Mouse (Mus musculus) intestine, embryonic 16.5 days (tissue): ENCODE data around the gene B3galnt1. TPM values are rescaled to one million over a fixed set of nuclear protein-coding genes. Genes with fewer than 3 reads are reported as not detected.

ENCODE experiments used
- ATAC-seq: fragments of 200-750 bp; cut with Nextera tagmentation; 2 replicates; pipeline ENCODE4 v1.8.0; 2017; ENCODE audit warnings: moderate TSS enrichment, moderate library complexity
- H3K27ac ChIP-seq: fragments of 300-500 bp; sonication (generic); 2 replicates; pipeline ENCODE4 v1.5.1; 2014; ENCODE audit warnings: mild to moderate bottlenecking, low read length
- H3K27me3 ChIP-seq: fragments of 300-500 bp; sonication (generic); replicated peaks from 2 replicates; pipeline ENCODE4 v1.6.1; 2014; ENCODE audit warnings: low read length, control low read depth, mixed read lengths; ENCODE audit not compliant: control insufficient read depth, insufficient read depth
- H3K36me3 ChIP-seq: fragments of 300-500 bp; sonication (generic); 2 replicates; pipeline ENCODE4 v1.6.1; 2014; ENCODE audit warnings: low read length, control low read depth; ENCODE audit not compliant: control insufficient read depth, insufficient read depth
- H3K4me1 ChIP-seq: fragments of 300-500 bp; sonication (generic); 2 replicates; pipeline ENCODE4 v1.6.1; 2014; ENCODE audit warnings: low read length, control low read depth, mixed read lengths; ENCODE audit not compliant: control insufficient read depth, insufficient read depth
- H3K4me2 ChIP-seq: fragments of 300-500 bp; sonication (generic); 2 replicates; pipeline ENCODE4 v1.6.1; 2014; ENCODE audit warnings: low read depth, low read length, control low read depth
- H3K4me3 ChIP-seq: fragments of 300-500 bp; sonication (generic); 2 replicates; pipeline ENCODE4 v1.5.1; 2014; ENCODE audit warnings: mild to moderate bottlenecking, low read length
- H3K9ac ChIP-seq: fragments of 300-500 bp; sonication (generic); 2 replicates; pipeline ENCODE4 v1.6.1; 2014; ENCODE audit warnings: low read depth, low read length
- H3K9me3 ChIP-seq: fragments of 300-500 bp; sonication (generic); 2 replicates; pipeline ENCODE4 v1.6.1; 2016; ENCODE audit warnings: low read length, control low read depth; ENCODE audit not compliant: control insufficient read depth
- WGBS: fragments of 180-500 bp; shearing (Covaris S2); extraction: QIAGEN DNeasy Blood & Tissue Kit; methylation state at CpG from one replicate; pipeline ENCODE4 v1.1.7; 2014; 5-methylcytosine and 5-hydroxymethylcytosine counted together
- polyA plus RNA-seq: library from polyadenylated mRNA; unstranded; fragments of >200 nt; fragmentation: Nextera tagmentation; extraction: Ambion mirVana; gene quantifications from 2 replicates; pipeline ENCODE4 v1.2.1, GENCODE M21; 2015

Gene B3galnt1
- 25.4 and 27.0 TPM in 2 replicates for polyA plus RNA-seq

DNA sequence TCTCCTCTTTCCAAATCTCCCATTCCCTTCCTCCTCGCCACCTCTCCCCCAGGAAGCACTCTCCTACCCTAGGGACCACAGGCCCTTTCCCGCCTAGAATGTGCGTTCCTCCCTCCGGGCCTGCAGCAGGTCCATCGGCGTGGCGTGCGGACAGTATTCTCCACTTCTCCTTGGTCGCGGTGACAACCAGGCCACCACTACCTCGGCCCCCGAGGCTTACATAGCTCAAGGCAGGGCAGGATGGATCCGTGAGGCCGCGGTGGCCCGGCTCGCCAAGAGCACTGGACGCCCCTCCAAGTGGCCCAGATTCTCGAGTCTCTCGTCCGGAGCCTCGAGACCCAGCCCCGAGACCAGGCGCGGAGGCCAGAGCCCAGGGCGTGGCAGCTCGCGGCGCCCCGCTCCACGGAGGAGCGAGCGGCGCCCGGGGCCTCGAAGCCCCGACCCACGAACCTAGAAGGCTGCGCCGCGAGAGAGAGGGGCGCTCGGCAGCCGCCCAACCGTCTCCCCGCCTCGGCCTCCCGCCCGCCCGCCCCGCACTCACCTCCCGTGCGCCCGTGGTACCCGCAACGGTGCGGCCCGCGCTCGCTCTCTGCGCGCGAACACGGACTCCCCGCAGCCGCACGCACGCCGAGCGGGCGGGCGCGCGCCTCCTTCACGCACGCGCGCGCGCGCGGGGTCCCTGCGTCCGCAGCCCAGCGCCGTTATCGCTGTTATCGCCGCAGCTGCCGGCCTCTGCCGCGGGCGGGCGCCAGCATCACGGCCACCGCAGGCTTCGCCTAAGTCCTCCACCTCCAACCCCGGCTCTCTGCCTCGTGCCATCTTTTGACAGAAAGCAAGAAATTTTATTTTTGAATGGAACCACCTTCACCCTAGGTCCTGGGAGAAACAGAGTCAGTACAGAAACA, at the start of gene B3galnt1:
Gene B3galnt1 (minus strand): TSS at position 700 of the 905 bp plus-strand sequence.
- Histone ChIP-seq H3K27ac (peak within 1 kb of the TSS; percentile 60), H3K36me3 (no peaks in the 10 kb centered on the region), H3K4me3 (peak within 1 kb of the TSS; percentile 70), H3K9me3 (no peaks in the 10 kb centered on the region), H3K4me2 (peak within 1 kb of the TSS; percentile 89), H3K27me3 (no peaks in the 10 kb centered on the region), H3K9ac (peak within 1 kb of the TSS; percentile 77), H3K4me1 (0 out of 2 replicates have a peak, but pooled peaks cover 6% of the 10 kb centered on the region)
- ATAC-seq = peak; percentile 79
- 1% methylated on average over 80 of the region's 99 CpGs for WGBS

DNA sequence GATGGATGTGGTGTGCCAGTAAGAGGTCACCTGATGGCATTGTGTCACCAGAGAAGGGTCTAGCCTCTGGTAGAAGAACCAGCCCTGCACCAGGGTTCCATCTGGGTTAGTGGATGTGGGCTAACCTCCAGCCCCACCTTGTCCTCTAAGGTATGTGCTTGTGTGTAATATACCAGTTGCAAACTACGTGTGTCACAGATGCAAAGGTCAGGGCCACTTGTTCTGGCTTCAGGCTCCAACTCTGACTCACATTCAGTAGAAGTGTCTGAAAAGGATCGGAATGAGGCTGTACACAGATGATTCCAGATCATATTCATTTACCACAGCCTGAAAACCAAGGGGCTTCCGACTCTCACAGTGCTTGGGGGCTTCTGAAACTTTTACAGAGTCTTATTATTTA, 35.8 kb upstream of the B3galnt1 start:
- 78% methylated on average over 3 of the region's 3 CpGs for WGBS

DNA sequence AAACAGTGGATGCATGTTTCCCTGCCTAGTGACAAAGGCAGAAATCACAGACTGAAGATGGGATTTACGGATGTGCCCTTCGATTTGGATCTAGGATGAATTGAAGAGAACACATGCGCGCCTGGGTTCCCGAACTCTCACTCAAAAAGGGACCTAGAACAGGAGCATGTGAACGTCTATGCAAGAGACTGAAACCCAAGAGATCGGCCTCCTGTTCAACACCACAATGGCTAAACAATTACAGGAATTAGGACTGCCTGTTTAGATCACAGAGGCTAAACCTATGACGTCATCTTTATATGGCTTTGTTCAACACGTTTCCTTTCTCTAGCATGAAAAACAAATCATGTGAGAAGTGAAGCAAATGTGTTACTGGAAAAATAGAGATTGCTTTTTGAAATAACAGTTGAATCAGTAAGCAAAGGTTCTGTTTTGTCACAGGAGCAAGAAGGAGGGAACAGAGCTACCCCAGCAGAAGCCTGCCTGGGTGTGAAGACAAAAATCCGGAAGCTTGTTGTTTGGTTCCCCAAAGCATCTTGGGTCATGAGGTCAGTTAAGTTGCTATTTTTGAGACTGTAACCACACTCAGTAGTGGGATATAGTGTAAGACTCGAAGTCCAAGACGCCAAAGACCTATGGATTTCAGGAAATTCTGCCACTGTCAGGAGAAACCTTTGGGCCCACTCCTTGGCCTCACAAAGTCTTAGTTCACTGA, 35.1 kb upstream of the B3galnt1 start:
- ATAC-seq = no peak
- Histone ChIP-seq H3K4me3 (no peak overlapping the region), H3K4me2 (no peak overlapping the region)

More for the DNA sequence above, 35.8 kb upstream of the B3galnt1 start:
- Histone ChIP-seq H3K4me1 (no peaks in the 10 kb centered on the region), H3K4me2 (no peak overlapping the region), H3K36me3 (no peaks in the 10 kb centered on the region), H3K27me3 (no peaks in the 10 kb centered on the region), H3K9ac (no peak overlapping the region), H3K4me3 (no peak overlapping the region), H3K9me3 (no peaks in the 10 kb centered on the region), H3K27ac (no peak overlapping the region)
- ATAC-seq = no peak

DNA sequence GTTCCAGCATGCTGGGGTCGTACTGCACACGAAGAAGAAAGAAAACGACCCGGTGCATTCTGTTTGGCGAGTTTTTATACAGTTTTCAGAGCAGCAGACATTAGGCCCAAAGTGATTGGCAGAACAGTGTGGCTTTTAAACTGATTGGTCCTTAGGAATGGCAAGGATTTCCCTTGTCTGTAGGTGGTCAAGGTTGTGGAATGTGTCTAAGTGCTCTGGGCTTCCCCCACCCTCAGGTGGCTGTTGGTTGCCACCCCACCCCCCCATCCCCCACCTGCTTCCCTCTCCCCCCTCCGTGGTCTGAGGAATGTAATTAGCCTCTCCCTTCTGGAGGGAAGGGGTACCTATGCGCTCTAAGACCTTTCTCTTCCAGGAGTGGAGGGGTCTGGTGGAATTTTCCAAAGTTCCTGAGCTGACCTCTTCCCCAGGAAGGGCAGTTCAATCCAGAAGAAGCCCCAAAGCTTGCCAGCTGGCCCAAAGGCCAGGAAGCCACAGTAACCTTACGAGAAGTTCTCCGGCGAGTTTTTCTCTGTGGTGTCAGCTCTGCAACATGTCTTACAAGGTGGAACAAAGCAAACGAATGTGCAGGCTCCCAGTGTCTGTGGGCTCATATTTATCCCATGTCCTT, 28.3 kb upstream of the B3galnt1 start:
- no peak for ATAC-seq
- no peak overlapping the region for H3K4me3 ChIP-seq
- H3K4me1 ChIP-seq = no peaks in the 10 kb centered on the region
- no peaks in the 10 kb centered on the region for H3K36me3 ChIP-seq
- no peaks in the 10 kb centered on the region for H3K27me3 ChIP-seq
- 68% methylated on average over 11 of the region's 11 CpGs for WGBS
- no peak overlapping the region for H3K27ac ChIP-seq
- no peak overlapping the region for H3K9ac ChIP-seq
- H3K4me2 ChIP-seq = no peak overlapping the region
- no peaks in the 10 kb centered on the region for H3K9me3 ChIP-seq

More for the DNA sequence above, 35.1 kb upstream of the B3galnt1 start:
- no peak overlapping the region for H3K27ac ChIP-seq
- no peaks in the 10 kb centered on the region for H3K27me3 ChIP-seq
- H3K36me3 ChIP-seq = no peaks in the 10 kb centered on the region
- 78% methylated on average over 12 of the region's 12 CpGs for WGBS
- H3K9me3 ChIP-seq = no peaks in the 10 kb centered on the region
- no peaks in the 10 kb centered on the region for H3K4me1 ChIP-seq
- no peak overlapping the region for H3K9ac ChIP-seq

DNA sequence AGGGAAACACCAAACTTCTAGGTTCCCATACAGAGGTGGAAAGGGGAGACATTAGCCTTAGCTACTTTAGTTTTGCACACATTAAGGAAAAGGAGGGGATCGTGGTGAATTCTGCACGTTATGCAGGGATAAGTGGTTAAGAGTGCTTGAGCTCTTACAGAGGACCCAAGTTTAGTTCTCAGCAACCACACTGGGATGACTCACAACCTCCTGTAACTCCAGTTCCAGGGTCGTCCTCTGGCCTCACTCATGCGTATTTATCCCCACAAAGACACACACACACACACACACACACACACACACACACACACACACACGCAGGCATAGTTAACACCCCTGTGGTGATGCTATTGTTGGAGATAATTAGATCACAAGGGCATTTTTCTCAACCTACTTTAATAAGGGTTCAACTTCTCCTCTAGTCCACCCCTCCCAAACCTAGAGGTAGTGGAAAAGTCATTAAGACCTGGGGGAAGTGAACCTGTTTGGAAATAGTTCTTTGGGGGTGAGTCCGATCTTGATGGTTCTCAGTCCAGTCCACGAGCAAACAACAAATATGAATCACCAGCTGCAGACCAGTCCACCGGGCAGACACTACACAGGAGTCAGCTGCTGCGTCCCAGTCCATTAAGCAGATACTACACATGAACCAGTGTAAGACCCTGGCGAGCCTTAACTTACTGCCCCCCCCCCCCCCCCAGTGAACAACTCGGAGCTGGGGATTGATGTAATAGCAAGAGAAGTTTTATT, 27.6 kb upstream of the B3galnt1 start:
- ATAC-seq = no peak
- H3K4me1 ChIP-seq = no peaks in the 10 kb centered on the region
- H3K4me2 ChIP-seq = no peak overlapping the region
- no peaks in the 10 kb centered on the region for H3K36me3 ChIP-seq
- H3K4me3 ChIP-seq = no peak overlapping the region
- WGBS = 70% methylated on average over 11 of the region's 11 CpGs
- no peaks in the 10 kb centered on the region for H3K27me3 ChIP-seq
- no peak overlapping the region for H3K9ac ChIP-seq
- H3K27ac ChIP-seq = no peak overlapping the region
- no peaks in the 10 kb centered on the region for H3K9me3 ChIP-seq

DNA sequence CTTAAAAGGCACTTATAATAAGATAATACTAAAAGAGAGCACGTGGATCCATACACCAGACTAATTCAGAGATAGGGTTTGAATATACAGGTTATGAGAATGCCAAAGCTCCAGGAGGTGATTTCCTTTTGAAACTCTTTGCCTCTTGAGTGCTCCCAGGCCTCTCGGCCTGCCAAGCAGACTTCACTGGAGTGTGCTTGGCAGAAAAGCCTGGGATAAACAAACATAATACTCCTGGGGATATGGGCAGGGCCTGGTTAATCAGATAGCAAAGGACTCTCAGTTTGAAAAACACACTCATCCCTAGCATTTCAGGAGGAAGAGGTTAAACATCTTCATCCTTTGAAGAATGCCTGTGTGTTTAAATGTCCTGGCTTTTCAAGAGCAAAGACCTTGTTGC, 25.4 kb upstream of the B3galnt1 start:
- Histone ChIP-seq H3K4me1 (no peaks in the 10 kb centered on the region), H3K27me3 (no peaks in the 10 kb centered on the region), H3K27ac (no peak overlapping the region), H3K4me2 (no peak overlapping the region), H3K36me3 (no peaks in the 10 kb centered on the region), H3K4me3 (no peak overlapping the region), H3K9me3 (no peaks in the 10 kb centered on the region), H3K9ac (no peak overlapping the region)
- 75% methylated on average over 2 of the region's 2 CpGs for WGBS
- no peak for ATAC-seq

DNA sequence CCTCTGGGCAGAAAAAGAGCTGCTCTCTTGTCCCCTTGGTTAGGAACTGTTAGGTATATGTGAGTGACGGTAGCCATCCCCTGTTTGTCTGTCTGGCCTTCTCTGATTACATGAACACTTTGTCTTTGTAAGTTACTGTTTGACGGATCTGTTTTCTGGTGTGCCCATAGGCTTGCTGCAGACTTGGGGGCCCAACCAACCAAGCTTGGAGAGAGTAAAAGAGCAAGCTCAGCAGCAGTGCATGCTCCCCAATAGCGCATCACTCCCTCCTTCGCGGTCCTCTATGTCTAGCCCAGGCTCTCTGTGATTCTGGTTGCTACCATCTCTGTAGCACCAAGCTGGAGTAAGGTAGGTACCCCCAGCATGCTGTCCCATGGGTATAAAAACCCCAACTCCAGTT, 9.1 kb upstream of the B3galnt1 start:
- Histone ChIP-seq H3K9ac (no peak overlapping the region), H3K4me2 (no peak overlapping the region), H3K27me3 (no peaks in the 10 kb centered on the region), H3K27ac (no peak overlapping the region), H3K36me3 (no peaks in the 10 kb centered on the region), H3K4me1 (no peaks in the 10 kb centered on the region), H3K4me3 (no peak overlapping the region), H3K9me3 (no peaks in the 10 kb centered on the region)
- WGBS = 92% methylated on average over 5 of the region's 5 CpGs
- ATAC-seq = no peak

DNA sequence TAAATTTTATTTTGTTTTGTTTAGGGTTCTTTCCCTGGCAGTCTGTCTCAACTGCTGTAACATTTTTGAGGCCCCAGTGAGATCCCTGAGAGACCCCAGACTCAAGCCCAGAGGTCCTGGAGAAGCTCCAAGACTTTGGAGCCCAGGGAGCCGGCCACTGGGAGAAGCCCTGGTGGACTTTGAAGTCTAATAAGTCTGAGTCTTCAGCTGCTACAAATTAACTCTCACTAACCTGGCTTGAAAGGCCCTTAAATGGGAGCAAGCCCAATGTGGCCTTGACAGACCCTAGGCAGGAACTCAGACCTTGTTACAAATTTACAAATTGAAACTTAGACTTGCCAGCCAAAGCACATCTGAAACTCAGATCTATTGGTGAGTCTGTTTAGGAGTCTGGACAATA, 8.7 kb upstream of the B3galnt1 start:
- H3K9ac ChIP-seq = no peak overlapping the region
- no peaks in the 10 kb centered on the region for H3K9me3 ChIP-seq
- H3K36me3 ChIP-seq = no peaks in the 10 kb centered on the region
- no peak overlapping the region for H3K4me2 ChIP-seq
- no peaks in the 10 kb centered on the region for H3K4me1 ChIP-seq
- WGBS = 30% methylated on average over 1 of the region's 1 CpGs
- no peak for ATAC-seq
- no peak overlapping the region for H3K27ac ChIP-seq
- H3K4me3 ChIP-seq = no peak overlapping the region
- H3K27me3 ChIP-seq = no peaks in the 10 kb centered on the region

DNA sequence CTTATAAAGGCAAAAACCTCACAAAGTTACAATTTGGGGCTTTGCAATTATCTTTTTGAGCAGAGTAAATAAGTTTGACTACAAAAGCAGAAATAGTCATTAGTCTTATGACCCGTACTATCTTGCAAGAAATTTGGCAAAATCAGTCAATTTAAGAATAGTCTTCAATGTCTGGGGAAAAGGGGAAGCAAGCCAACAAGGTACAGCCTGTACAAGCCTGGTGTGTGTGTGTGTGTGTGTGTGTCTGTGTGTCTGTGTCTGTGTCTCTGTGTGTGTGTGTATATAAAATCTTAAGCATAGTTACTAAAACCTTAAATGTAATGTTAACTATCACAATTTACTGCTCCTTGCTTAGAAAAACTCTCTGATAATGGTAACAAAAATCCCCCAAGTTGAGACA, 8.2 kb upstream of the B3galnt1 start:
- no peak overlapping the region for H3K9ac ChIP-seq
- no peak for ATAC-seq

More for the DNA sequence above, 8.2 kb upstream of the B3galnt1 start:
- Histone ChIP-seq H3K4me2 (no peak overlapping the region), H3K27ac (no peak overlapping the region), H3K36me3 (no peaks in the 10 kb centered on the region), H3K4me3 (no peak overlapping the region), H3K27me3 (no peaks in the 10 kb centered on the region), H3K4me1 (no peaks in the 10 kb centered on the region), H3K9me3 (no peaks in the 10 kb centered on the region)
- WGBS = 72% methylated on average over 1 of the region's 1 CpGs
